Mouse (Mus musculus): ENCODE measurements around the gene Olfr845.

Olfr845 gene

DNA sequence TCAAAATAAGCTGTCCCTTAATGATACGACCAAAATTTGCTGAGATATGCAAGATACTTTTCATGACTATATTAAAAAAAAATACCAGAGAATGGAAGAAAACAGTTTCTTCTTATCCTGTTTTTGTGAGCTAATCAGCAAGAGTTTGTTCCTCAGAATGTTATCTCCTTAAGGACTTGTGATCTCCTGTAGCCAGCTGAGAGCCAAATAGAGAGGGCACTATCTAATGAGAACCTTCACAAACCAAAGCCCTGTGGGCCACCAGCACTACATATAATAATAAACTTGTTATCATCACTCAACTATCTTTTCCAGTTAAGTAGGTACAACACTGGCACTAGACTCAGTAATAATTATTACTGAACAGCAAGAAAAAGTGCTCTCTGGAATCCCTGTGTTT is at the start of gene Olfr845:
Gene Olfr845, plus strand, starts transcription at position 301 of the 400 bp plus-strand sequence.
- in situ Hi-C loops (cut with MboI, MseI), result no loop called here

DNA sequence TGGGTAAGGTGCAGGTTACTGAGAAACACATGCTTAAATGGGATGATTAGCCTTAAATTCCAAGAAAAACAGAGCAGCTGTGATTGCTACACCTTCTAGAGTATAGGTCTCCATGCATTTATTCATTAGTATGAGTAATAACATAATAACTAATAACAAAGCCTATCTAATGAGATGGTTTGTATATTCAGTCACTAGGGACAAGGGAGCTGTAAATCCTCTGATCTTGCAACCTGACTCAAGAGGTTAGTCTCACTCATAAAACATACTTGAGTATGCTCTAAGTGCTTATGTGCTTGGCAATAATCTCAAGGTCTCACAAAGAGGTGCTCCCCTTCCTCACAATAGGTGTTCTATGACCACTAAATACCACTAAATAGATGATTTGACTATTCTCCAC is 20.2 kb upstream of the Olfr845 start, which contains the start of gene Olfr844:
Gene Olfr844, plus strand, starts transcription at position 301 of the 400 bp plus-strand sequence.
- in situ Hi-C loops (cut with MboI, MseI), result no loop called here

DNA sequence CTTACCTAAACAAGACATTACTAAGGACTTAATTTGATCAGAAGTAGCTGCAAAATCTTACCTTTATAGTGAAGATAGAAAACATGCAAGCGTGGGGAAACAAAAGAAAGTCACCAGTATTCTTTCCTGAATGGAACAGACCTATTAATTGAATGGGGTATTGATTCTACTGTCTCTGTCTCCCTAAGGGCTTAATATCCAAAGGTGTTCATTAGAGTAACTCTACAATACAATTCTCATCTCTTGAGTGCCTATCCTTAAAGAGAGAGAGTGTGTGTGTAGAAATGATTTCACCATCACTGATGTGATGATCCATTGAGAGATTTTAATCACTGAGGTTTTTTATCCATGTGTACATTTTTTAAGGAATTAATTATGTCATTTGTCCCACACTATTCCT is 27.6 kb downstream of the Olfr845 start, which contains the start of gene Olfr846:
Gene Olfr846, minus strand, starts transcription at position 101 of the 400 bp plus-strand sequence.
- in situ Hi-C loops (cut with MboI, MseI), result no loop called here

DNA sequence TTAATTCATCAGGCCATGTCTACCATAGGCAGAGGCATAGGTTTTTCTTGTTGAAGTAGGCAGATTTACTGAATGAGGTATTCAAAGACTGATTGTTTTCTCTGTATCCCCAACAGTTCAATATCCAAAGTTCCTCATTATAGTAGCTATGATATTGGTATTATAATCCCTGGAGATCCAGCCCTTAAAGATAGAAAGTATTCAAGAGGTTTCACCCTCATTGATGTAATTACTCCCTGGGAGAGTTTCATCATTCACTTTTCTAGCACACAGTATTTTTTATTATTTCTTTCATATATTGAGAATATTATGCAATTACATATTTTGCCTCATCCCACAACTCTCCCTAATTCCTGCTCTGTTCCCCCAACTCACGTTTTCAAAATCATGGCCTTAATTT is 42.3 kb downstream of the Olfr845 start, which contains the start of gene Olfr847:
Gene Olfr847, minus strand, starts transcription at position 101 of the 400 bp plus-strand sequence.
- in situ Hi-C loops (cut with MboI, MseI), result no loop called here

Data from T-helper 2 cell (primary cell).